20 mouse cellular contexts compared by ENCODE assay signal in genomic region chr16:68401860-68402671, GRCm38 (mm10).
"Had no signal": no experiment of that assay in that cellular context is flagged by ENCODE, and none has a peak within 500 bp of the region (broad histone marks: within the 10 kb centered on the region; RNA-seq: fewer than 3 reads in every experiment).

No protein-coding gene starts in this region.

- DNase-seq: kidney, adult 18-20 months; kidney, adult 9 months; kidney, postnatal 14 days; kidney, postnatal 4 days; left cerebral cortex, postnatal 4 days; liver, postnatal 0 days; lung, embryonic 14.5 days; thymus, postnatal 25 days had no signal

- H3K27ac ChIP-seq: left cerebral cortex, adult 2 months; limb, embryonic 12.5 days; limb, embryonic 15.5 days; liver, embryonic 14.5 days; macrophage; midbrain, embryonic 12.5 days; midbrain, embryonic 15.5 days; neural tube, embryonic 12.5 days; neural tube, embryonic 15.5 days had no signal

- H3K9ac ChIP-seq: limb, embryonic 12.5 days; limb, embryonic 15.5 days; liver, embryonic 14.5 days; liver, postnatal 0 days; lung, embryonic 14.5 days; midbrain, embryonic 12.5 days; midbrain, embryonic 15.5 days; neural tube, embryonic 12.5 days; neural tube, embryonic 15.5 days had no signal

- H3K27me3 ChIP-seq: limb, embryonic 12.5 days; limb, embryonic 15.5 days; midbrain, embryonic 12.5 days; midbrain, embryonic 15.5 days; neural tube, embryonic 12.5 days; neural tube, embryonic 15.5 days had no signal

- H3K36me3 ChIP-seq: limb, embryonic 12.5 days; limb, embryonic 15.5 days; midbrain, embryonic 12.5 days; midbrain, embryonic 15.5 days; neural tube, embryonic 12.5 days; neural tube, embryonic 15.5 days had no signal

- H3K4me2 ChIP-seq: limb, embryonic 12.5 days; limb, embryonic 15.5 days; liver, embryonic 11.5 days; lung, embryonic 14.5 days; midbrain, embryonic 12.5 days; midbrain, embryonic 15.5 days; neural tube, embryonic 12.5 days; neural tube, embryonic 15.5 days had no signal

- H3K9me3 ChIP-seq: limb, embryonic 12.5 days; limb, embryonic 15.5 days; midbrain, embryonic 12.5 days; midbrain, embryonic 15.5 days; neural tube, embryonic 12.5 days; neural tube, embryonic 15.5 days had no signal

- ATAC-seq: inflammation-experienced regulatory T-cells, adult 6 months; liver, postnatal 0 days; lung, postnatal 0 days; midbrain, embryonic 15.5 days had no signal

- H3K4me3 ChIP-seq: left cerebral cortex, adult 2 months; limb, embryonic 12.5 days; limb, embryonic 15.5 days; midbrain, embryonic 12.5 days; midbrain, embryonic 15.5 days; neural tube, embryonic 12.5 days; neural tube, embryonic 15.5 days had no signal

- H3K4me1 ChIP-seq: limb, embryonic 12.5 days; limb, embryonic 15.5 days; midbrain, embryonic 12.5 days; midbrain, embryonic 15.5 days; neural tube, embryonic 12.5 days; neural tube, embryonic 15.5 days had no signal
